Mouse (Mus musculus): ENCODE results near the gene Gzmd.

Gene Gzmd

DNA sequence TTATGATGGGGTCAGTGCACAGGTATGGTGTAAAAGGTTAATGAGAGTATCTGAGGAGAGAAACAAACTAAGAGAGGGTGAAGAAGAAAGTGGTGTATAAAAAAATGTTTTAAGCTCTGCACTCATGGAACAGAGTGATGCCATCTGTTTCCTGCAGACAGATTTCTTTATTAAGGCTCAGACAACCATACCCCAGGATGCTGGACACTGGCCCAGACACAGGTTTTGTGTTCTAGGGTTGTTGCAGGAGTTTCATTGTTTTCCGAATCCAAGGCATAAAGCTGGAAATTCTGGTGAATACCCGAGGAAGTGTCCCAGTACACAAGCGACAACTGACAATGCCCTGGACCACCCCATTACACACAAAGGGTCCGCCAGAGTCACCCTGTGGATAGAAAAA, 50.4 kb downstream of the Gzmd start:
- DNase-seq (ENCODE audit: low spot score): no peak
